Mouse (Mus musculus) stomach, embryonic 14.5 days (tissue): ENCODE results near the gene Trem2. TPM values are rescaled to one million over a fixed set of nuclear protein-coding genes. Genes with fewer than 3 reads are reported as not detected.

Experiments
- ATAC-seq: fragments of 200-750 bp; cut with Nextera tagmentation; 2 replicates; pipeline ENCODE4 v1.8.0; 2017; ENCODE audit warnings: low read depth, moderate TSS enrichment; ENCODE audit not compliant: insufficient number of reproducible peaks, insufficient read depth, low FRiP score
- H3K27ac ChIP-seq: fragments of 300-500 bp; sonication (generic); 2 replicates; pipeline ENCODE4 v1.5.1; 2014; ENCODE audit warnings: mild to moderate bottlenecking, low read length, moderate library complexity, mixed read lengths
- H3K27me3 ChIP-seq: fragments of 300-500 bp; sonication (generic); 2 replicates; pipeline ENCODE4 v1.6.1; 2014; ENCODE audit warnings: low read length, control low read depth, mixed read lengths; ENCODE audit not compliant: control insufficient read depth, insufficient read depth
- H3K36me3 ChIP-seq: fragments of 300-500 bp; sonication (generic); 2 replicates; pipeline ENCODE4 v1.6.1; 2014; ENCODE audit warnings: mild to moderate bottlenecking, control low read depth, low read length, moderate library complexity, mixed read lengths; ENCODE audit not compliant: control insufficient read depth, insufficient read depth
- H3K4me1 ChIP-seq: fragments of 300-500 bp; sonication (generic); 2 replicates; pipeline ENCODE4 v1.6.1; 2014; ENCODE audit warnings: low read length, control low read depth, mixed read lengths; ENCODE audit not compliant: control insufficient read depth, insufficient read depth
- H3K4me2 ChIP-seq: fragments of 300-500 bp; sonication (generic); replicated peaks from 2 replicates; pipeline ENCODE4 v1.6.1; 2014; ENCODE audit warnings: low read depth, low read length, control low read depth
- H3K4me3 ChIP-seq: fragments of 300-500 bp; sonication (generic); 2 replicates; pipeline ENCODE4 v1.5.1; 2014; ENCODE audit warnings: low read depth, low read length, control low read depth
- H3K9ac ChIP-seq: fragments of 300-500 bp; sonication (generic); replicated peaks from 2 replicates; pipeline ENCODE4 v1.6.1; 2014; ENCODE audit warnings: low read depth, mild to moderate bottlenecking, control low read depth, low read length, moderate library complexity, mixed read lengths
- H3K9me3 ChIP-seq: fragments of 300-500 bp; sonication (generic); 2 replicates; pipeline ENCODE4 v1.6.1; 2016; ENCODE audit warnings: low read depth, low read length, control low read depth; ENCODE audit not compliant: control insufficient read depth
- WGBS: fragments of 180-500 bp; shearing (Covaris S2); extraction: QIAGEN DNeasy Blood & Tissue Kit; methylation state at CpG from one replicate; pipeline ENCODE4 v1.1.7; 2014; 5-methylcytosine and 5-hydroxymethylcytosine counted together
- polyA plus RNA-seq: library from polyadenylated mRNA; unstranded; fragments of >200 nt; fragmentation: Nextera tagmentation; extraction: Ambion mirVana; gene quantifications from 2 replicates; pipeline ENCODE4 v1.2.1, GENCODE M21; 2014

The Trem2 gene
- polyA plus RNA-seq, 1 experiment from 2014 or later = 4.4 TPM

DNA sequence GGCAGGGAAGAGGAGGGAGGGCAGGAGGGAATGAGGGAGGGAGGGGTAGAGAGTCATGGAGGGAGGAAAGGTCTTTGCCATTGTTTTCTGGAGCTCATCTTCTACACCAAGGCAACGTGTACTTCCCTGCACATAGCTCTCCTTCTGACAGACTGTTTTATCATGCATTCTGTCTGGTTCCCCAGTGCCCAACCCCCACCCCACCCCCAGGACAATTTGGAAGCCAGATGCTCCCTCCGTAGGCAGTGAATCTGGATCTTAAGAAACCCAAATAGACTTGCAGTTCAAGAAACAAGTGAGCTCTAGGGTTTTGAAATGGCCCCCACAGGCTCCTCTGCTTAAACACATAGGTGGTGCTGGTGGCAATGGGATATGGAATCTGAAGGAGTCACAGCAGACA, 11.7 kb downstream of the Trem2 start:
- no peaks in the 10 kb centered on the region for H3K27me3 ChIP-seq
- H3K27ac ChIP-seq = no peak overlapping the region
- no peaks in the 10 kb centered on the region for H3K36me3 ChIP-seq
- no peaks in the 10 kb centered on the region for H3K4me1 ChIP-seq
- H3K4me3 ChIP-seq = no peak overlapping the region
- no peaks in the 10 kb centered on the region for H3K9me3 ChIP-seq
- no peak overlapping the region for H3K4me2 ChIP-seq
- 48% methylated on average over 2 of the region's 2 CpGs for WGBS
- no peak for ATAC-seq
- H3K9ac ChIP-seq = no peak overlapping the region

DNA sequence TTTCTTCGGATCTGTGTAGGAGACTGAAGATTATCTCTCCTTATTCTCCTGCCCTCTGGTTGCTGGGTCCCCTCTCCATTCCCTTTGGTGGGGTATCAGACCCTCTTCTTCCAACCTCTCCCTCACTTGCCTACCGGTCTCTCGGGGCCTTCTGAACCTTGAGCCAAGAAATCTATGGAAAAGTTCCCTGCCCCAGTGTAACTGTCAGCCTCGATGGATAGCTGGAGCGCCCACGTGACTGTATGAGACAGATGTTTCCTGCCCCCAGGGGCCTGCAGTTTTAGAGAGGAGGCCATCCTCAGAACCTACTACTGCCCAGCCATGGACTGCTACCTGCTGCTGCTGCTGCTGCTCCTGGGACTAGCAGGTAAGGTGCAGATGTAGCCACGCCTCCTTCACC, 13.4 kb downstream of the Trem2 start, which contains the start of gene Treml1:
TSS of gene Treml1 (plus strand) at position 301 of the 400 bp plus-strand sequence.
- Histone ChIP-seq H3K4me3 (no peak within 1 kb of the TSS), H3K27ac (no peak within 1 kb of the TSS), H3K36me3 (no peaks in the 10 kb centered on the region), H3K9me3 (no peaks in the 10 kb centered on the region), H3K4me1 (no peaks in the 10 kb centered on the region), H3K4me2 (no peak within 1 kb of the TSS), H3K27me3 (no peaks in the 10 kb centered on the region), H3K9ac (no peak within 1 kb of the TSS)
- ATAC-seq = no peak
- WGBS = 68% methylated on average over 7 of the region's 7 CpGs

DNA sequence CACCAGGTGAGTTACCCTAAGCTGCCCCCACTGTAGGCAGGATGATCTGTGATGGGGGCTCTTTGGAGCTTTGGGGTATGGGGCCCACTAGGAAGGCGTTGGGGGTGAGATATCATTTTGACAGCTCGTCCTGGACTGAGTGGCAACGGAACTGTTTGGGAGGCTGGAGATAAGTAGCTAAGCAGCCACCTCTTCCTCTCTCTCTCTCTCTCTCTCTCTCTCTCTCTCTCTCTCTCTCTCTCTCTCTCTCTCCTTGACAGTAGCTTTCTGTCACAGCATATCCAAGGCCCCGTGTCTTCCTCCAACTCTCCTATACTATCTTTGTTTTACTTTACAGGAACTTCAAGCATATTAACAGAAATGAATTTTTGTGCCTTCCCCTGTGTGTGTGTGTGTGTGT, 14.3 kb downstream of the Trem2 start:
- H3K9ac ChIP-seq = no peak overlapping the region
- 64% methylated on average over 4 of the region's 4 CpGs for WGBS
- H3K4me1 ChIP-seq = no peaks in the 10 kb centered on the region
- no peaks in the 10 kb centered on the region for H3K9me3 ChIP-seq
- H3K4me2 ChIP-seq = no peak overlapping the region
- no peaks in the 10 kb centered on the region for H3K27me3 ChIP-seq
- no peak overlapping the region for H3K27ac ChIP-seq
- H3K4me3 ChIP-seq = no peak overlapping the region
- ATAC-seq = no peak
- no peaks in the 10 kb centered on the region for H3K36me3 ChIP-seq

DNA sequence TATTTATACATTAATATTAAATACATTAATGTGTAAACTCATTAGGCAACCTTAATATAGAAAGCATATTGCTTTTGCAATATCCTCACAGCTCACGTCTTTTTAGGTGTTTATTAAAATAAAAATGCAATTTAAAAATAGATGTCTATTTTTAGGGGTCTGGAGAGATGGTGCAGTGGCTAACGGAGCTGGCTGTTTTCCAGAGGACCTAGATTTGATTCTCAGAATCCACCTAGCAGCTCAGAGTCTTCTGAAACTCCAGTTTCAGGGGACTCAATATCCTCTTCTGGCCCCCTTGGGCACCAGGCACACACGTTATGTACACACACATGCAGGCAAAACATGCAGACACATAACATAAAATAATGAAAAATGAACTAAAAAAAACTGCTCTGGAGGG, 16.1 kb downstream of the Trem2 start:
- ATAC-seq = no peak
- Histone ChIP-seq H3K9me3 (no peaks in the 10 kb centered on the region), H3K9ac (no peak overlapping the region), H3K27ac (no peak overlapping the region), H3K27me3 (no peaks in the 10 kb centered on the region), H3K4me2 (no peak overlapping the region), H3K4me1 (no peaks in the 10 kb centered on the region), H3K4me3 (no peak overlapping the region), H3K36me3 (no peaks in the 10 kb centered on the region)
- 59% methylated on average over 3 of the region's 3 CpGs for WGBS

DNA sequence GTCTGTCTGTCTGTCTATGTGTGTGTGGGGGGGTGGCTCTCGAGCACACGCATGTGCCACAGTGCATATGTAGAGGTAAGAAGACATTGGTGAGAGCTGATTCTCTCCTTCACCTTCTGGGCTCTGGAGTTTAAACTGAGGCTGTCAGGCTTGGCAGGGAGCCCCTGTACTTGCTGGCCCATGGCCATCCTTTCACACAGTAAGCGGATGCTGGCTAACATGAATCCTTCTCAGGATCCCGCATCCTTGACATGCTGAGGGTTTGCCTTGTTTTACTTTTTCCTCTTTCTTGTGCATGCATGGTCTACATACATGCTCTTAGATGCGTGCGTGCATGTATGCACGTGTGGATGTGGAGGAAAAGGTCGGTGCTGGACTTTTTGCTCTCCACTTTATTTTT, 16.8 kb downstream of the Trem2 start:
- Histone ChIP-seq H3K36me3 (no peaks in the 10 kb centered on the region), H3K4me3 (no peak overlapping the region), H3K4me1 (no peaks in the 10 kb centered on the region), H3K27ac (no peak overlapping the region), H3K27me3 (no peaks in the 10 kb centered on the region), H3K9me3 (no peaks in the 10 kb centered on the region), H3K4me2 (no peak overlapping the region), H3K9ac (no peak overlapping the region)
- ATAC-seq = no peak
- 83% methylated on average over 8 of the region's 8 CpGs for WGBS

DNA sequence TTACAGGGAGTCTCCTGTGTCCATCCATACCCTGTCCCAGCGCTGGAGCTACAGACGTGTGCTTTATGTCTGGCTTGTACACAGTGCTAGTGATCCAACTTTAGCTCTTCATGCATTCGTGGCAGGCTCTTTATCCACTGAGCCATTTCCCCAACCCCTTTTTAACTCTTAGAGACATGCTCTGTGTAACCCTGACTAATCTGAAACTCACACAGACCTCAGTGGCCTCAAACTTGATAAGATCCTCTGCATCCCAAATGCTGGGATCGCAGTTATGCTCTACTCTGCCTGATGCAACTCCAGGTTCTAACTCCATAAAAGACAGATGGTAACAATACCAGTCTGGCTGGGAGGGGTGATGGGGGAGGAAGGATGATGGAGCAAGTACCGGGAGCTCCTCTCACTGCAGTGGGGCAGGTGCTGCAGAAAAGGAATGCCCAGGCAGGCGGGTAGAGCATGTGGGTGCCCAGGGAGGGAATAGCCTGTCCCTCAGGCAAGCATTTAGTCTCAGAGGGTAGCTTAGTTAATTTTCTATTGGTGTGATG, 17.3 kb downstream of the Trem2 start:
- Histone ChIP-seq H3K4me1 (no peaks in the 10 kb centered on the region), H3K27ac (no peak overlapping the region), H3K9ac (no peak overlapping the region), H3K4me3 (no peak overlapping the region), H3K36me3 (no peaks in the 10 kb centered on the region), H3K4me2 (no peak overlapping the region), H3K9me3 (no peaks in the 10 kb centered on the region), H3K27me3 (no peaks in the 10 kb centered on the region)
- 74% methylated on average over 6 of the region's 6 CpGs for WGBS
- no peak for ATAC-seq

DNA sequence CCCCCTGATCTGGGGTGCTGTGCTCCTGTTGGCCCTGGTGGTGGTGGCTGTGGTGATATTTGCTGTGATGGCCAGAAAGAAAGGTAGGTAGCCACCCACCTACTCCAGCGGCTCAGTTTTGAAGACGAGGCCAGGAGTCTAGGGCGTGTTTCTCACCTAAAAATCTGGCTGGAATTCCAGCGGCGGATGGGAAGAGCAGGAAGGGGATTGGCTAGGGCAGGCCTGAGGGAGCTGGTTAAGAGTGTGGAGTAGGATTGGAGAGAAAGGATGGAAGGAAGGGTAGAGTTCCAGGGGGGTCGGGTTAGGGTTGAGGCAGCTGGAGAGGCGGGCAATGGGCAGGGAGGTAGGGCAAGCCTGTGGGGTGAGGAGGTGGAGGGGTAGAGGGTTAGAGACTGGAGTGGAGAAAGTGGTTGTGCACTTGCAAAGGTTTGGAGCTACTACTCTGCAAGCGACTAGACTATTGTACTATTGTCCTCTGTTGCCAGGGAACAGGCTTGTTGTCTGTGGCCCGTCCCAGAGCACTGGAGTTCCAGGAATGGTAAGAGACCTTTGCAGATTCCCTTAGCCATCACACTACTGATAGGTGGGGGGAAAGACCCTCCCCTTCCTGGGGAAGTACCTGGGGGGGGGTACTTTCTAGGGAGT, 19.4 kb downstream of the Trem2 start:
- 76% methylated on average over 9 of the region's 9 CpGs for WGBS
- no peak overlapping the region for H3K4me2 ChIP-seq
- no peaks in the 10 kb centered on the region for H3K27me3 ChIP-seq
- no peak overlapping the region for H3K4me3 ChIP-seq
- H3K9me3 ChIP-seq = no peaks in the 10 kb centered on the region
- H3K9ac ChIP-seq = no peak overlapping the region
- no peak overlapping the region for H3K27ac ChIP-seq
- H3K36me3 ChIP-seq = no peaks in the 10 kb centered on the region
- no peaks in the 10 kb centered on the region for H3K4me1 ChIP-seq
- ATAC-seq = no peak

DNA sequence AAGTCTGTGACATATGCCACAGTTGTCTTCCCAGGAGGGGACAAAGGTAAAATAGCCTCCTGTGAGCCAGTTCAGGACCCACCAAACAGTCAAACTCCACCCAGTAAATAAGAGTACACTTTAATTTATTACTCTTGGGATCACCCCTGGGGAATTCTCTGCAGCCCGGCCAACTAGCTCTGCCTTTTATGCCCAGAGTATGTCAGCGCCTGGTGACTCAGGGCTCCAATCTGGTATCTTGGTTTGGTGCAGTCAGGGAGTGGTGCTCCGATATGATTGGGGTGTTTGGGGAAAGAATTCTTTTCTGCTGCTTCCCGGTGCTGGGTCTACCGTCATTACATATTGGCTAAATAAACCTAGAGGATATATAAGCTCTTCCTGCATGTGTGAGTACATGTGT, 20.6 kb downstream of the Trem2 start:
- no peak overlapping the region for H3K4me3 ChIP-seq
- ATAC-seq = no peak
- no peaks in the 10 kb centered on the region for H3K9me3 ChIP-seq
- no peak overlapping the region for H3K4me2 ChIP-seq
- H3K9ac ChIP-seq = no peak overlapping the region
- H3K4me1 ChIP-seq = no peaks in the 10 kb centered on the region
- H3K36me3 ChIP-seq = no peaks in the 10 kb centered on the region
- WGBS = 87% methylated on average over 5 of the region's 5 CpGs
- H3K27ac ChIP-seq = no peak overlapping the region
- H3K27me3 ChIP-seq = no peaks in the 10 kb centered on the region

DNA sequence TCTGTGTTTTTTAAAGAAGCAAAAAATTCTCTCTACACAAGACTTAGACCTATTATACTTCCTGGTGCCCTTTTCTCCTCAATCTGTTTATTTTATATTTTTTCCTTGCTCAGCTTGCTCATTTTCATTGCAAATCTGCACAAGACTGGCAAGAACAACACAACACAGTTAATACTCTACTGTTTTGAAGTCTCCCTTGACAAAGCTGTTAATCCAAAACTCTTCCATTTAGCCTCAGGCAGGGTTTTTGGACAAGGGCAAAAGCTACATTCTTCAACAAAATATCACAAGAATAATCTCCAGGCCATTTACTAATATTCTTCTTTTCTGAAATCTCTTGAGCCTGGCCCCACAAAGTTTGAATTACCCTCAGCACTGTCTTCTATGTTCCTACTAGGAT, 25.4 kb downstream of the Trem2 start:
- no peaks in the 10 kb centered on the region for H3K4me1 ChIP-seq
- H3K4me2 ChIP-seq = no peak overlapping the region
- no peak for ATAC-seq
- H3K27me3 ChIP-seq = no peaks in the 10 kb centered on the region
- H3K9ac ChIP-seq = no peak overlapping the region
- no peak overlapping the region for H3K27ac ChIP-seq
- no peaks in the 10 kb centered on the region for H3K9me3 ChIP-seq
- no peaks in the 10 kb centered on the region for H3K36me3 ChIP-seq
- no peak overlapping the region for H3K4me3 ChIP-seq
